Mouse (Mus musculus) stomach, postnatal 0 days (tissue): Measurements from ENCODE around the gene Skap1. TPM values are rescaled to one million over a fixed set of nuclear protein-coding genes. Genes with fewer than 3 reads are reported as not detected.
A peak's percentile ranks its signal among the peaks of the same experiment; 100 is the strongest.

Experiments
- ATAC-seq: fragments of 200-750 bp; cut with Nextera tagmentation; 2 replicates; pipeline ENCODE4 v1.8.0; 2017; ENCODE audit not compliant: low FRiP score, low TSS enrichment
- DNase-seq: peaks from one replicate; pipeline ENCODE4 v3.0.0-alpha.2; 2016; ENCODE audit warnings: low spot score
- H3K27ac ChIP-seq: fragments of 300-500 bp; sonication (generic); replicated peaks from 2 replicates; pipeline ENCODE4 v1.5.1; 2014; ENCODE audit warnings: mild to moderate bottlenecking, control low read depth
- H3K27me3 ChIP-seq: fragments of 300-500 bp; sonication (generic); 2 replicates; pipeline ENCODE4 v1.6.1; 2014; ENCODE audit warnings: low read length; ENCODE audit not compliant: control insufficient read depth, insufficient read depth
- H3K36me3 ChIP-seq: fragments of 300-500 bp; sonication (generic); 2 replicates; pipeline ENCODE4 v1.6.1; 2014; ENCODE audit warnings: low read length, mixed read lengths; ENCODE audit not compliant: control insufficient read depth, insufficient read depth
- H3K4me1 ChIP-seq: fragments of 300-500 bp; sonication (generic); replicated peaks from 2 replicates; pipeline ENCODE4 v1.6.1; 2014; ENCODE audit warnings: antibody characterized with exemption; ENCODE audit not compliant: control insufficient read depth, insufficient read depth
- H3K4me2 ChIP-seq: fragments of 300-500 bp; sonication (generic); replicated peaks from 2 replicates; pipeline ENCODE4 v1.6.1; 2014; ENCODE audit warnings: low read depth, mild to moderate bottlenecking, control low read depth, moderate library complexity
- H3K4me3 ChIP-seq: fragments of 300-500 bp; sonication (generic); 2 replicates; pipeline ENCODE4 v1.5.1; 2014; ENCODE audit warnings: low read depth, low read length, control low read depth
- H3K9ac ChIP-seq: fragments of 300-500 bp; sonication (generic); 2 replicates; pipeline ENCODE4 v1.6.1; 2014; ENCODE audit warnings: mild to moderate bottlenecking, low read length, control low read depth, mixed read lengths
- H3K9me3 ChIP-seq: fragments of 300-500 bp; sonication (generic); 2 replicates; pipeline ENCODE4 v1.6.1; 2016; ENCODE audit warnings: low read length; ENCODE audit not compliant: control insufficient read depth
- CTCF ChIP-seq: IDR thresholded peaks from 2 replicates; pipeline ENCODE4 v1.5.1; 2016; ENCODE audit warnings: antibody characterized with exemption, low read depth, mild to moderate bottlenecking, moderate library complexity
- EP300 ChIP-seq: optimal IDR thresholded peaks from 2 replicates; pipeline ENCODE3; 2016; ENCODE audit warnings: antibody characterized with exemption
- WGBS: fragments of 180-500 bp; shearing (Covaris S2); extraction: QIAGEN DNeasy Blood & Tissue Kit; methylation state at CpG from one replicate; pipeline ENCODE4 v1.1.7; 2014; 5-methylcytosine and 5-hydroxymethylcytosine counted together
- polyA plus RNA-seq: library from polyadenylated mRNA; unstranded; fragments of >200 nt; fragmentation: Nextera tagmentation; extraction: Ambion mirVana; gene quantifications from 2 replicates; pipeline ENCODE4 v1.2.1, GENCODE M21; 2015

Skap1 gene
- polyA plus RNA-seq, 1 experiment from 2014 or later, result 0.56 TPM

DNA sequence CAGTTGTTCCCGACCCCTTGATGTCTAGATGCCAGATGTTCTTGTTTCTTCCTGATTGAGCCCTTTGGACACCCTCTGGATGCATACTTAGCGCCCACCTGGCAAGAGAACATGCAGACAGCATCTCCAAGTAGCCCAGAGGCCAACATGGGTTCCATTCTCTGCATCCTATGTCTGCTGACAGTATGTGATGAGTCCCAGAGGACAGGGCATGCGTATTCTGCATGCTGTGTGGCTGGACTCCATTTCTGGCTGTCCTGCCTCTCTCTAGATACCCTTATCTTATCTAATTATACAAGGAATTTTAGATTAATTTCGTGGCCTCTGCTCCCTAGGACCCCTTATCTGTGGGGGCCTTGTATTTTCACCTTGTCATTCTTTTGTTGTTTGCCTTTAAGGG is 2.6 kb upstream of the Skap1 start:
- H3K9me3 ChIP-seq, result no peaks in the 10 kb centered on the region
- no peak overlapping the region for H3K4me3 ChIP-seq
- H3K27ac ChIP-seq, result no peak overlapping the region
- H3K36me3 ChIP-seq, result no peaks in the 10 kb centered on the region
- no peak overlapping the region for H3K9ac ChIP-seq
- ATAC-seq (no peak), DNase-seq (no peak)
- no peaks in the 10 kb centered on the region for H3K27me3 ChIP-seq
- no peak overlapping the region for H3K4me2 ChIP-seq
- 63% methylated on average over 4 of the region's 4 CpGs for WGBS
- H3K4me1 ChIP-seq, result no peaks in the 10 kb centered on the region
- no peak for TF ChIP-seq CTCF
- TF ChIP-seq EP300, result no peak

DNA sequence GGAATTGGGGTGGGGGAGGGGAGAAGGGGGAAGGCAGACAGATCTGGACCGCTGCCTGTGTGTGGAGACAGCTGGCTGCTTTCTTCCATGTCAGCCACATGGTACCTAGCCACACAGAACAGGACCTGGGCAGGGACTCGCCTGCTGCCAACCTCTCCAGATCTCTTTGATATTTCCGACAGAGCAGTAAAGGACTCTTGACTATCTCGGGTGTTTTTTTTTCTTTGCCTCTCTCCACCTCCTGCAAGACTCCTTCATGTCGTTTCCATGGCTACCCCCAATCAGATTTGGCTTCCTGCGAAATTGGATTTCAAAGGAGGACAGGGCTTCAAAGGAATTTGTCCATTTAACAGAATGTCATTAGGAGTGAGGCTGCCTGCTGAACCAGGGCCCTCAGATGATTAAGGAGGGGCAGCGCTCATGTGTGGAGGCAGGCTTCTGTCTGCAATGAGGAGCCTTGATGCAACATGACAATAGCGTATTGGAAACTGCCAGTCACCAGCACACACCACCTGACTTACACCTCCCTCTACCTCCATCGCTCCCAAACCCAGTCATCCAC is 2.1 kb upstream of the Skap1 start:
- Histone ChIP-seq H3K36me3 (no peaks in the 10 kb centered on the region), H3K4me3 (no peak overlapping the region), H3K9ac (no peak overlapping the region), H3K4me2 (no peak overlapping the region), H3K9me3 (no peaks in the 10 kb centered on the region), H3K27ac (no peak overlapping the region), H3K27me3 (no peaks in the 10 kb centered on the region), H3K4me1 (no peaks in the 10 kb centered on the region)
- no peak for DNase-seq
- TF ChIP-seq CTCF (no peak), EP300 (no peak)
- ATAC-seq, result no peak
- WGBS, result 31% methylated on average over 9 of the region's 9 CpGs

DNA sequence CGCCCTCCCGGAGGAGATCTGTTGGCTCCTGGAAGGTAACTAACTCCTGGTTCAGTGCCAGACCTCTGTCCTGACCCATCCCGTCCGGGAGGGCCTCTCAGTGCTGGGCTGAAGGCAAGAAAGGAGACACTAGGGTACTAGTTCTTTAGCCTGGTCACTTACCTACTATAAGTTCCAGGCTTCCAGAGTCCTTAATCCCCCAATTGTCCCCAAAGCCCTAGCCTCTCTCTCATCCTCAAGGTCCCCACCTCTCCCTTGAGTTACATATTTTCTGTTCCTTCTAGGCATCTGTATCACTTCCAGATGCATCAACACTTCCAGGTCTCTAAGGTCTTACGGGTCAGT is 295 bp downstream of the Skap1 start:
- WGBS, result 25% methylated on average over 5 of the region's 5 CpGs
- no peak for ATAC-seq

DNA sequence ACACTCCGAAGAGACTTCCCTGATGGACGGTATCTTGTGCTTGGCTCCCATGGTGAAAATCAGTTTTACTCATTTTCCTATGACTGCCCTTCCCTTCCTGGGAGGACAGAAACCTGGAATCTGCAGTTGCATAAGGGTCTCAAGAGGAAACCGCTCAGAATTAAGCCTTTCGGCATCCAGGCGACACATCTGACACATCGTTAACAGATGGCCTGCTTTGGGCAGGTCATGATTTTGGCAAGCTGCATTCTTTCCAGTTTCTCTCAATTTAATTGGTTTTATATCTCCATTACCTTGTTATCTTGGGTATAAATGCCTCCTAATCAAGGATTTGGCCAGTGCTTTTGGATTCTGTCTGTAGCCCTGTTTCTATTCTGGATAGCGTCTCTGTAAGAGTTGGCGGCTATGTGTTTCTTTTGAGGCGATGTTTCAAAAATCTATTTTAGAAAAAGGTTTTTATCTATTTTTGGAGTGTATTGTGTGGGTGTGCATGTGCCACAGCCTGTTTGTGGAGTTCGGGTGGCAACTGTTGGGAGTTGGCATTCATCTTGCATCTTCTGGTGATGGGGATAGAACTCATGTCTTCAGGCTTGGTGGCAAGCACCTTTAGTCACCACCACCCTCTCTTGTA is 1.1 kb downstream of the Skap1 start:
- Histone ChIP-seq H3K4me3 (no peak overlapping the region), H3K4me1 (no peaks in the 10 kb centered on the region), H3K27ac (no peak overlapping the region), H3K9ac (no peak overlapping the region), H3K4me2 (no peak overlapping the region), H3K27me3 (no peaks in the 10 kb centered on the region), H3K9me3 (no peaks in the 10 kb centered on the region), H3K36me3 (no peaks in the 10 kb centered on the region)
- DNase-seq (no peak), ATAC-seq (no peak)
- WGBS, result 87% methylated on average over 10 of the region's 10 CpGs
- TF ChIP-seq EP300, result no peak
- no peak for TF ChIP-seq CTCF

More for the DNA sequence above, 295 bp downstream of the Skap1 start:
- Histone ChIP-seq H3K27ac (no peak overlapping the region), H3K27me3 (no peaks in the 10 kb centered on the region), H3K4me2 (peak overlapping the region; percentile 54), H3K36me3 (no peaks in the 10 kb centered on the region), H3K4me3 (peak overlapping the region; percentile 28; the same call in 1 of the 2 replicates), H3K9ac (no peak overlapping the region), H3K9me3 (no peaks in the 10 kb centered on the region), H3K4me1 (no peaks in the 10 kb centered on the region)
- TF ChIP-seq EP300 (no peak), CTCF (no peak)
- no peak for DNase-seq

DNA sequence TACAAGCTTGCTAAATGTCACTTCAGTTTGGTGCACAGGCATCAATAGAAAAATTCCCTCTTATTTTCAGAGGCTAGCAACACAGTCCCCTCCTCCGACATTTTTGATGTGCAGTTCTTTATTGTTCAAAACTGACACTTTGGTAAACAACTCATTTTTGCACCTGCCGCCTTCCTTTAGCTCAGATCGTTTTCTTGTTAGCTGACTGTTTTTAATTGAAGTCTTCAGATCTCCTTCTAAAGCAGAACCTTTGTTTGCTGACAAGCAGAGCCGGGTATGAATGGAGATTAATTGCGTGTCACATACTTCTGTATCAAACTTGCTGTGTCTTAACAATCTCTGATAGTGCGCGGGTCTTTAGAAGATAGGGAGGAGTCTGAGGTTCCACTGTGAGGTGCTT is 2.0 kb downstream of the Skap1 start:
- H3K27me3 ChIP-seq, result no peaks in the 10 kb centered on the region
- TF ChIP-seq CTCF (no peak), EP300 (no peak)

DNA sequence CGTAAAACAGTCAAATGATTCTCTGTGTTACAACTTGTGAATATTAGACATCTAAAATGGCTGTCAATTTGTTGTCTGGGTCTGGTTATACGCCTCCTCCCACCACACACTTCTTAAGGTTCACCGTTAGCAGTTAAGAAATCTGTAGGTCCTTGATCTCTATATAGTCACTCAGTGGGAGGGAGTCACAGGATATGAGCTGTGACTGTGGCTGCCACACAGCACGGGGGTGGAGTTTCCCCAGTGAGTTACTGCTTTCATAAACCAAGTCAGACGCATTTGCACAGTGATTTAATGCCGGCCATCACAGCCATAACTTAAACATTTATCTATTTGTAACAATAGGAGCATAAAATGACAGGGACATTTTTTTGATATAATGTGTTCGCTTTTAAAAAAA is 2.6 kb downstream of the Skap1 start:
- no peak for ATAC-seq

More for the DNA sequence above, 2.0 kb downstream of the Skap1 start:
- H3K27ac ChIP-seq, result no peak overlapping the region
- H3K4me2 ChIP-seq, result no peak overlapping the region
- 34% methylated on average over 7 of the region's 7 CpGs for WGBS
- no peaks in the 10 kb centered on the region for H3K4me1 ChIP-seq
- ATAC-seq (no peak), DNase-seq (no peak)
- no peak overlapping the region for H3K9ac ChIP-seq
- H3K9me3 ChIP-seq, result no peaks in the 10 kb centered on the region
- no peaks in the 10 kb centered on the region for H3K36me3 ChIP-seq
- no peak overlapping the region for H3K4me3 ChIP-seq

More for the DNA sequence above, 2.6 kb downstream of the Skap1 start:
- Histone ChIP-seq H3K36me3 (no peaks in the 10 kb centered on the region), H3K27ac (no peak overlapping the region), H3K4me3 (no peak overlapping the region), H3K4me1 (no peaks in the 10 kb centered on the region), H3K9me3 (no peaks in the 10 kb centered on the region), H3K4me2 (no peak overlapping the region), H3K9ac (no peak overlapping the region), H3K27me3 (no peaks in the 10 kb centered on the region)
- TF ChIP-seq CTCF, result no peak
- TF ChIP-seq EP300, result no peak
- WGBS, result 46% methylated on average over 7 of the region's 7 CpGs
- DNase-seq, result no peak
